19 mouse cellular contexts compared by ENCODE assay signal in genomic region chr5:147059319-147059718, GRCm38 (mm10). TPM values are rescaled to one million over a fixed set of nuclear protein-coding genes. Genes with fewer than 3 reads are reported as not detected.
A peak's percentile ranks its signal among the peaks of the same experiment; 100 is the strongest.
DNase-seq lines count a peak whose midpoint lies in the region; ATAC-seq and TF ChIP-seq lines count a peak whose summit lies in the region.
"Had no signal": no experiment of that assay in that cellular context is flagged by ENCODE, and none has a peak within 500 bp of the region (broad histone marks: within the 10 kb centered on the region; RNA-seq: fewer than 3 reads in every experiment).

No protein-coding gene starts in this region.

- peak overlapping the region; percentile 41 for H3K27ac ChIP-seq in liver, adult 2 months (replicated peaks; ENCODE audit: insufficient read depth, low read depth, low read length)
- H3K27ac ChIP-seq in liver, embryonic 11.5 days (ENCODE audit: low read depth, low read length) = no peak overlapping the region
- H3K27ac ChIP-seq: embryonic facial prominence, embryonic 15.5 days; forebrain, embryonic 10.5 days; hindbrain, embryonic 14.5 days; liver, embryonic 14.5 days; midbrain, embryonic 15.5 days had no signal

- H3K9ac ChIP-seq in liver, adult 2 months (ENCODE audit: low read depth, low read length) = no peak overlapping the region
- H3K9ac ChIP-seq in liver, embryonic 11.5 days (ENCODE audit: low read depth, low read length) = no peak overlapping the region
- H3K9ac ChIP-seq: embryonic facial prominence, embryonic 15.5 days; hindbrain, embryonic 14.5 days; liver, embryonic 14.5 days; midbrain, embryonic 15.5 days had no signal

- TF ChIP-seq POLR2A in liver, adult 2 months (IDR thresholded peaks at IDR 0.05; ENCODE audit: extremely low read depth, insufficient read depth, low read length) = no peak

- no peak for TF ChIP-seq CTCF in liver, adult 2 months (IDR thresholded peaks at IDR 0.05; ENCODE audit: low read depth, low read length)

- WGBS in liver, adult 2 months = 22% methylated on average over 9 of the region's 9 CpGs
- 76% methylated on average over 9 of the region's 9 CpGs for WGBS in liver, embryonic 11.5 days

- H3K4me1 ChIP-seq in liver, adult 2 months (ENCODE audit: control insufficient read depth, insufficient read depth, low read length) = peaks cover 38% of the 10 kb centered on the region
- H3K4me1 ChIP-seq in liver, embryonic 11.5 days (replicated peaks; ENCODE audit: control insufficient read depth, insufficient read depth, low read length) = peaks cover 13% of the 10 kb centered on the region
- H3K4me1 ChIP-seq: forebrain, embryonic 10.5 days; midbrain, embryonic 15.5 days had no signal

- H3K4me2 ChIP-seq in liver, embryonic 11.5 days = no peak overlapping the region
- H3K4me2 ChIP-seq: embryonic facial prominence, embryonic 15.5 days; hindbrain, embryonic 14.5 days; midbrain, embryonic 15.5 days had no signal

- H3K27me3 ChIP-seq in liver, adult 2 months (ENCODE audit: control insufficient read depth, insufficient read depth, low read length) = no peaks in the 10 kb centered on the region
- no peaks in the 10 kb centered on the region for H3K27me3 ChIP-seq in liver, embryonic 11.5 days (replicated peaks; ENCODE audit: control insufficient read depth, insufficient read depth, low read length)
- H3K27me3 ChIP-seq: embryonic facial prominence, embryonic 15.5 days; midbrain, embryonic 15.5 days had no signal

- peak; percentile 68 for DNase-seq in liver, adult 2 months (ENCODE audit: extremely low read depth, low read depth, low spot score)
- DNase-seq in liver, embryonic 11.5 days (ENCODE audit: low spot score) = no peak
- peak; percentile 58 for DNase-seq in lung, postnatal 10 days
- no peak for DNase-seq in gastrocnemius, adult 18-20 months (ENCODE audit: low spot score)
- DNase-seq in neural tube, embryonic 10.5 days (ENCODE audit: extremely low spot score, low spot score) = no peak
- DNase-seq in kidney, adult 18-20 months = no peak
- DNase-seq: adrenal gland, adult 2 months; embryo, embryonic 11 days; gastrocnemius, postnatal 10 days; kidney, adult 2 months; left cerebral cortex, postnatal 4 days had no signal

- H3K9me3 ChIP-seq in liver, embryonic 11.5 days (ENCODE audit: control insufficient read depth, low read length) = no peaks in the 10 kb centered on the region
- H3K9me3 ChIP-seq: embryonic facial prominence, embryonic 15.5 days; forebrain, embryonic 10.5 days; G1E; midbrain, embryonic 15.5 days had no signal

- no peak overlapping the region for H3K4me3 ChIP-seq in liver, adult 2 months (ENCODE audit: insufficient read depth, low read depth, low read length)
- no peak overlapping the region for H3K4me3 ChIP-seq in liver, embryonic 11.5 days (ENCODE audit: low read depth, low read length)
- H3K4me3 ChIP-seq: embryonic facial prominence, embryonic 15.5 days; forebrain, embryonic 10.5 days; midbrain, embryonic 15.5 days had no signal

- no peak for ATAC-seq in liver, embryonic 11.5 days (replicated peaks; ENCODE audit: low FRiP score)
- ATAC-seq in common myeloid progenitor, adult 5-6 weeks (replicated peaks; ENCODE audit: low read depth, poor library complexity, severe bottlenecking) = peak; percentile 60
- ATAC-seq in neutrophil, adult 5-6 weeks (ENCODE audit: extremely low read depth, insufficient number of reproducible peaks, low FRiP score, poor library complexity, severe bottlenecking) = peak; percentile 28; the same call in 1 of the 2 replicates
- ATAC-seq: midbrain, embryonic 15.5 days had no signal

- H3K36me3 ChIP-seq in liver, adult 2 months (ENCODE audit: control insufficient read depth, insufficient read depth, low read length) = no peaks in the 10 kb centered on the region
- H3K36me3 ChIP-seq in liver, embryonic 11.5 days (ENCODE audit: control insufficient read depth, insufficient read depth, low read length) = no peaks in the 10 kb centered on the region
- H3K36me3 ChIP-seq: embryonic facial prominence, embryonic 15.5 days; forebrain, embryonic 10.5 days; midbrain, embryonic 15.5 days had no signal

- H3K79me2 ChIP-seq in liver, adult 2 months (ENCODE audit: control insufficient read depth, insufficient read depth, low read length) = peaks cover 38% of the 10 kb centered on the region

RNA-seq across cellular contexts. Expression of gene Lnx2, which starts 17.1 kb away (rescaled TPM):
- total RNA-seq in liver, adult 2 months (2014; rRNA removed) = 11.0 and 14.4 TPM in 2 replicates
- polyA plus RNA-seq in liver, adult 2 months (2012; rRNA removed) = 19.7 and 24.1 TPM in 2 replicates
- 13.3 and 13.7 TPM in 2 replicates for polyA plus RNA-seq in liver, embryonic 11.5 days (2014; fragmentation: Nextera tagmentation; extraction: Ambion mirVana)
- total RNA-seq in common myeloid progenitor, adult 5-6 weeks (2017) = 5.4 and 10.8 TPM in 2 replicates
- total RNA-seq in neutrophil, adult 5-6 weeks (2017) = 13.5 and 18.3 TPM in 2 replicates
- 1 to 10 TPM; 2.2 to 2.5 TPM for total RNA-seq in gastrocnemius, adult 18-20 months (2021)

RNA-seq across cellular contexts. Expression of gene Polr1d, which starts 17.5 kb away (rescaled TPM):
- 48.5 and 52.1 TPM in 2 replicates for total RNA-seq in liver, adult 2 months (2014; rRNA removed)
- polyA plus RNA-seq in liver, adult 2 months (2012; rRNA removed) = 18.2 and 21.7 TPM in 2 replicates
- polyA plus RNA-seq in liver, embryonic 11.5 days (2014; fragmentation: Nextera tagmentation; extraction: Ambion mirVana) = 180 and 182 TPM in 2 replicates
- total RNA-seq in common myeloid progenitor, adult 5-6 weeks (2017) = 126 and 156 TPM in 2 replicates
- total RNA-seq in neutrophil, adult 5-6 weeks (2017) = 63.5 and 70.0 TPM in 2 replicates
- total RNA-seq in gastrocnemius, adult 18-20 months (2021) = 10 to 100 TPM; 83.4 to 85.4 TPM

Comparison
In these comparisons a context has a peak if more than half of its experiments do, and no peak if none do; other contexts are left out.
1. DNase-seq: peak in liver, adult 2 months (single experiment) and lung, postnatal 10 days (single experiment); none in liver, embryonic 11.5 days (single experiment), gastrocnemius, adult 18-20 months (single experiment), neural tube, embryonic 10.5 days (single experiment) and kidney, adult 18-20 months (single experiment).